Mouse (Mus musculus) embryonic fibroblast, embryonic 13.5 days (primary cell): Measurements from ENCODE around the gene Ifnar2.

Experiments used
- CTCF ChIP-seq: IDR thresholded peaks from 2 replicates; pipeline ENCODE4 v1.5.1; 2011; ENCODE audit warnings: mild to moderate bottlenecking, control low read depth, low read length, moderate library complexity, borderline replicate concordance; ENCODE audit not compliant: insufficient read depth
- POLR2A ChIP-seq: IDR thresholded peaks from 2 replicates; pipeline ENCODE4 v1.6.1; 2011; ENCODE audit warnings: low read depth, mild to moderate bottlenecking, control low read depth, low read length, moderate library complexity

DNA sequence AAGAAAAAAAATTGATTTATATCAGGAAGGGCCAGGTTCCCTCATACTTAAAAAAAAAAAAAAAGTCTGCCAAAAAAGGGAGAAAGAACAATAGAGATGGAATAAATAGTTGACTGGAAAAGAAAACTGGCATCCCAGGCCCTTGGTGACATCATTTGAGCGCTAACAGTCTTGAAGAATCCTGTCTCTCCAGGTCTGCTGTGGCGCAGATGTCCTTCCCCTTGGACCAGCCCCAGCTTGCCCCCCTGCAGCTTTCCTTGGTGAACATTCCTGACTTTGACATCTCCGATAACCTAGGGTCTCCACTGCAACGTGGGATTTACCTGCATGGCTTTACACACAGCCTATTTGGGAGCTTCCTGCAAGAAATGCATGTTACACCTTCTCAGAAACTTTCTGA lies 9.0 kb downstream of the Ifnar2 start:
- TF ChIP-seq CTCF, result no peak
- no peak for TF ChIP-seq POLR2A
